Mouse (Mus musculus) E14TG2a.4 (cell line): ENCODE results near the gene Fscn2.

Source experiments
- CTCF ChIP-seq: conservative IDR thresholded peaks from 2 replicates; pipeline ENCODE4 v1.5.1; 2014; ENCODE audit warnings: low read length
- NANOG ChIP-seq: IDR thresholded peaks from 2 replicates; pipeline ENCODE4 v1.6.1; 2014; ENCODE audit warnings: borderline replicate concordance, low read length, mixed read lengths

DNA sequence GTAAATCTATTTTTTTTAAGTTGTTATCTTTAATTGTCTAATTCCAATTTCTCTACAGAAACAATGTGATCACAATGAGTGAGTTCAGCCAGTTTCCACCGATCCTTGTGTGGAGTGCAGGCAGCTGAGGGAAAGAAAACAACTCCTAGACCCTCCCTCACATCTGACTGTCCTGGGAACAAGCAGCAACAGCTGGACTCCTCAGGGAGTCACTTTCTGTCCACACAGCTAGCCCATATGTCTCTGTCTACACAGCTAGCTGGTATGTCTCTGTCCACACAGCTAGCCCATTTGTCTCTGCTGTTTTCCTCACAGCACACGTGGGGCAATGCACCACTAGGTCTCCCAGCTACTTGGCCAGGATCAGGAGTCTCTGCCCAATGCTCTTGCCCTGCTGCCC, 36.3 kb downstream of the Fscn2 start:
- TF ChIP-seq CTCF (no peak), NANOG (no peak)
